Mouse (Mus musculus) midbrain, embryonic 16.5 days (tissue): ENCODE measurements at regions not wholly inside any gene's neighbourhood (a gene's known extent, or its start where the extent isn't known, plus 50 kb on each side); places are given as distances from the start of the nearest gene placed in this dataset.
A peak's percentile ranks its signal among the peaks of the same experiment; 100 is the strongest.

Experiments
- ATAC-seq: fragments of 200-750 bp; cut with Nextera tagmentation; 2 replicates; pipeline ENCODE4 v1.8.0; 2017; ENCODE audit warnings: moderate TSS enrichment
- H3K27ac ChIP-seq: fragments of 300-500 bp; sonication (generic); 2 replicates; pipeline ENCODE4 v1.5.1; 2014; ENCODE audit warnings: mild to moderate bottlenecking, low read length, mixed read lengths
- H3K27me3 ChIP-seq: fragments of 300-500 bp; sonication (generic); 2 replicates; pipeline ENCODE4 v1.6.1; 2014; ENCODE audit warnings: low read depth, low read length, mixed read lengths; ENCODE audit not compliant: control insufficient read depth, insufficient read depth
- H3K36me3 ChIP-seq: fragments of 300-500 bp; sonication (generic); 2 replicates; pipeline ENCODE4 v1.6.1; 2014; ENCODE audit warnings: mild to moderate bottlenecking, low read length, moderate library complexity, mixed read lengths; ENCODE audit not compliant: control insufficient read depth, insufficient read depth
- H3K4me1 ChIP-seq: fragments of 300-500 bp; sonication (generic); 2 replicates; pipeline ENCODE4 v1.6.1; 2014; ENCODE audit warnings: mild to moderate bottlenecking, low read length, mixed read lengths; ENCODE audit not compliant: control insufficient read depth, insufficient read depth
- H3K4me2 ChIP-seq: fragments of 300-500 bp; sonication (generic); 2 replicates; pipeline ENCODE4 v1.6.1; 2014; ENCODE audit warnings: mild to moderate bottlenecking, low read length, mixed read lengths
- H3K4me3 ChIP-seq: fragments of 300-500 bp; sonication (generic); 2 replicates; pipeline ENCODE4 v1.5.1; 2014; ENCODE audit warnings: low read depth, mild to moderate bottlenecking, low read length, moderate library complexity, mixed read lengths
- H3K9ac ChIP-seq: fragments of 300-500 bp; sonication (generic); 2 replicates; pipeline ENCODE4 v1.6.1; 2014; ENCODE audit warnings: low read depth, low read length, mixed read lengths
- H3K9me3 ChIP-seq: fragments of 300-500 bp; sonication (generic); replicated peaks from 2 replicates; pipeline ENCODE4 v1.6.1; 2014; ENCODE audit warnings: mild to moderate bottlenecking, low read length, mixed read lengths; ENCODE audit not compliant: control insufficient read depth, poor library complexity, severe bottlenecking
- WGBS: fragments of 180-500 bp; shearing (Covaris S2); extraction: QIAGEN DNeasy Blood & Tissue Kit; methylation state at CpG from one replicate; pipeline ENCODE4 v1.1.7; 2014; 5-methylcytosine and 5-hydroxymethylcytosine counted together

DNA sequence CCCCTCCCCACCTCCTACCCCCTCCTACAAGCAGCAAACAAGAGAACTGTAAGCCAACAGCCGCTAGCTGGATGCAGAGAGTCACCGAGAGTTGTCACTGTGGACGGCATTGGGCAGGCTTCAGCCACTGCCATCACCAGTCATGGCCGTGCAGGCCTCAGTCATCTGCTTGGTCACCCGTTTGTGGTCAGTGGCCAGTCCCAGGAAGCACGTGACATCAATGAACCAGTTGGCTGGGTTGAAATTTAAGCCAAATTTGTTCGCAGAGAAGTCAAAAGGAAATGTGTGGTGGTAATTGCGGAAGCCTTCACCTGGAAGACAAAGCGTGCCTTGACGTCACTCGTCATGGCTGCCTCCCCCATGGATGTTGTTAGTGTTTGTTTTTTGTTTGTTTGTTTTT is 60.7 kb upstream of the Tmem150c start:
- Histone ChIP-seq H3K4me1 (0 out of 2 replicates have a peak, but pooled peaks cover 4% of the 10 kb centered on the region), H3K27me3 (no peaks in the 10 kb centered on the region), H3K9me3 (no peaks in the 10 kb centered on the region), H3K4me3 (no peak overlapping the region), H3K27ac (no peak overlapping the region), H3K9ac (no peak overlapping the region), H3K36me3 (no peaks in the 10 kb centered on the region), H3K4me2 (no peak overlapping the region)
- ATAC-seq: no peak
- 90% methylated on average over 11 of the region's 11 CpGs for WGBS

DNA sequence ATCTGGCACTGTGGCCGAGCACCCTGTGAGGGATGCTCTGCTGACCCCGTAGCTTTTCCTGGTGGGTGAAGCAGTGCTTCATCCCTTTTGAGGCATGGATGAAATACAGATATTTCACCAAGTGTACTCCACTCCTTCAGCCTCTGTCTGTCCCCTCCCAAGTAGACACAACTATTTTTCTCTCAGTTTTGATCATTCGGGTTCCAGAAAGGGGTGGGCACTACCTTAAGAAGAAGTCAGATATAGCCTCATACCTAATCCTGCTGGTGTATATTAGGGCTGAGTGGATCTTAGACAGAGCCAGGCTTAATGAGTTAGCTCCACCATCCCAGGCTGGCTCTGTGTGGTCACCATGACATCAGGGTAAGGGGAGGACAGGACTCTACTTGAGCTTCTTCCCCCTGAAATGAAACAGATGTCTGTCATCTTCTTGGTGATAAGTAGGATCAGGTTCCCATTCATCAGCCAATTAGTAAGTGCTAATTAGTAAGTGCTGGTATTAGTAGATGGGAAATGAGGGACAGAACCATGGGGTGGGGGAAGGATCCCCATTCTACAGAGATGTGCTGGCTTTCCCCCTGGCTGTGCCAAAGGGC is 58.7 kb upstream of the Tmem150c start:
- H3K4me1 ChIP-seq: 0 out of 2 replicates have a peak, but pooled peaks cover 4% of the 10 kb centered on the region
- no peak overlapping the region for H3K27ac ChIP-seq
- no peaks in the 10 kb centered on the region for H3K9me3 ChIP-seq
- H3K27me3 ChIP-seq: no peaks in the 10 kb centered on the region
- H3K4me2 ChIP-seq: no peak overlapping the region
- ATAC-seq: no peak
- WGBS: 92% methylated on average over 3 of the region's 3 CpGs
- H3K36me3 ChIP-seq: no peaks in the 10 kb centered on the region
- H3K4me3 ChIP-seq: no peak overlapping the region
- H3K9ac ChIP-seq: no peak overlapping the region

DNA sequence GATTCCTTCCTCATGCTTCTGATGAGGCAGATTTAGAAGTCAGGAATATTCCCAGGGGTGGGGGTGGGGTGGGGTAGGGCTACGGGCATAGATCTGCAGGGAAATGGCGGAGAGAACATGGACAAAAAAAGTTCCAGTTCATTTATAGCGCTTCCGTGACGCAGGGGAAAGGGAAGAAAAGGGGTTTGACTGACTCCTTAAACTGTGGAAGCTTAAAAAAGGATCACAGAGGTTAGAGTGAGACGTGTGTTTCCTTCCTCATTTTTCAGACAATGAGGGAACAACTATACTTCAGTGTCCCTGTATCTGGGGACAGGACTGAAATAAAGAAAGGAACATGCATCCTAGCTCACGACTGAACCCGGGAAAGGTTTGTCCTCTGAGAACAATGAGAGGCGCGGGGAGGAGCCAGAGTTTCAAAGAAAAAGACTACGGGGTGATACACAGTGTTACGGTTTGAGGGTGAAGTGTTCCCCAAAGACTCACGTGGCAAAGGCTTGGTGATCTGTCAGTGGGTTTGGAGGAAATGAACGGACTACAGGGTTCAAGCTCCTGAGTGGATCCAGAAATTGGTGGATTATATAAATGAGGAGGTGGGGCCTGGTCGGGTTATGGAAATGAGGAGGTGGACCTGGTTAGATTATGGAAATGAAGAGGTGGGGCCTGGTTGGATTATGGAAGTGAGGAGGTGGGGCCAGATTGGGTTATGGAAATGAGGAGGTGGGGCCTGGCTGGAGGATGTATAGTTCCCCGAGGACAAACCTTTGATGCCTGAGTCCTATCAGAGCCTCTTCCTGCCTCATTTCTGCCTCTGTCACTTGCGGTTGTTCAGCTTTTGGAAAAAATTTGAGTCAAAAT is 57.8 kb upstream of the Tmem150c start:
- Histone ChIP-seq H3K4me2 (peak overlapping the region; percentile 23; the same call in 1 of the 2 replicates), H3K27me3 (no peaks in the 10 kb centered on the region), H3K9me3 (no peaks in the 10 kb centered on the region), H3K9ac (no peak overlapping the region), H3K27ac (0 out of 2 replicates have a peak overlapping the region, but pooled peaks have one; percentile 19), H3K4me1 (0 out of 2 replicates have a peak, but pooled peaks cover 4% of the 10 kb centered on the region), H3K4me3 (no peak overlapping the region), H3K36me3 (no peaks in the 10 kb centered on the region)
- ATAC-seq: peak; percentile 38; the same call in 1 of the 2 replicates
- 14% methylated on average over 17 of the region's 17 CpGs for WGBS

DNA sequence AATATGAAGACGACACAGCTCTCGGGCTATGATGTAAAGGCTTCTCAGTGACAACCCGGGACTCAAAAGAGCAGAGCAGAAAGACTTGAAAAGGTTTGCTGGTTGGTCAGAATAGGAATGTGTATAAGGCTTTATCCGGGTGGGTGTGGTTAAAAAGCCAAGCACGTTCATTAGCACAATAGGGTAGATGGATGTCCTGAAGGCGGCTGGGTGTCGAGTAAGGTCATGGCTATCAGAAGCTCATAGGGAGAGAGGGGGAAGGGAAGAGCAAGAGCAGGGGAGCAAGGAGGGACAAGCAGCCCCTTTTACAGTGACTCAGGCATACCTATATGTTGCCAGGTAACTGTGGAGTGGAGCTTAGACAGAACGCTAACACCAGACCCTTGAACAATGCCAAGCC is 54.3 kb upstream of the Tmem150c start:
- Histone ChIP-seq H3K9ac (no peak overlapping the region), H3K9me3 (no peaks in the 10 kb centered on the region), H3K4me2 (no peak overlapping the region), H3K4me1 (0 out of 2 replicates have a peak, but pooled peaks cover 4% of the 10 kb centered on the region), H3K27ac (no peak overlapping the region), H3K36me3 (no peaks in the 10 kb centered on the region), H3K27me3 (no peaks in the 10 kb centered on the region), H3K4me3 (no peak overlapping the region)
- 44% methylated on average over 8 of the region's 8 CpGs for WGBS
- ATAC-seq: no peak

GRCm38 (mm10) chr5:100210708-100211107 is 51.1 kb upstream of the Tmem150c start:
- Histone ChIP-seq H3K4me1 (peaks cover 2% of the 10 kb centered on the region; the same call in 1 of the 2 replicates), H3K36me3 (no peaks in the 10 kb centered on the region), H3K27ac (no peak overlapping the region), H3K27me3 (no peaks in the 10 kb centered on the region), H3K4me2 (no peak overlapping the region), H3K9ac (no peak overlapping the region), H3K4me3 (no peak overlapping the region), H3K9me3 (no peaks in the 10 kb centered on the region)
- WGBS: 87% methylated on average over 5 of the region's 5 CpGs
- ATAC-seq: no peak
